Mouse (Mus musculus) MEL (cell line): ENCODE data around the gene Cbx4. TPM values are rescaled to one million over a fixed set of nuclear protein-coding genes. Genes with fewer than 3 reads are reported as not detected.

Experiments
- DNase-seq: peaks from one replicate; pipeline ENCODE4 v3.0.0; 2011; ENCODE audit warnings: low read depth, low spot score
- H3K27ac ChIP-seq: 2 replicates; pipeline ENCODE4 v1.5.1; 2012; ENCODE audit warnings: low read depth, mild to moderate bottlenecking, control low read depth, low read length, moderate library complexity; ENCODE audit not compliant: control insufficient read depth
- H3K27me3 ChIP-seq, 2 experiments: fragments of 150-350 bp in 1 of 2; sonication (generic) in 1 of 2; 2 replicates each; pipeline ENCODE4 v1.6.1; 2012; ENCODE audit warnings: low read length in 2 of 2, mild to moderate bottlenecking in 2 of 2, improper control_type of control experiment in 1 of 2, moderate library complexity in 1 of 2; ENCODE audit not compliant: insufficient read depth in 2 of 2, control insufficient read depth in 1 of 2
- H3K36me3 ChIP-seq, 2 experiments: 2 replicates each; pipeline ENCODE4 v1.6.1; 2012 to 2014; ENCODE audit warnings: low read length in 2 of 2, improper control_type of control experiment in 1 of 2, inconsistent platforms in 1 of 2, mild to moderate bottlenecking in 1 of 2; ENCODE audit not compliant: insufficient read depth in 2 of 2, control insufficient read depth in 1 of 2
- H3K4me1 ChIP-seq, 2 experiments: fragments of 150-350 bp in 1 of 2; sonication (generic) in 1 of 2; 2 replicates each; pipeline ENCODE4 v1.6.1; 2012; ENCODE audit warnings: low read length in 2 of 2, improper control_type of control experiment in 1 of 2, mild to moderate bottlenecking in 1 of 2; ENCODE audit not compliant: insufficient read depth in 2 of 2, control insufficient read depth in 1 of 2
- H3K4me3 ChIP-seq, 2 experiments: fragments of 150-350 bp in 1 of 2; sonication (generic) in 1 of 2; 2 replicates each; pipeline ENCODE4 v1.5.1; 2012; ENCODE audit warnings: low read depth in 2 of 2, low read length in 2 of 2, mild to moderate bottlenecking in 2 of 2, moderate library complexity in 2 of 2, control low read depth in 1 of 2, improper control_type of control experiment in 1 of 2; ENCODE audit not compliant: control insufficient read depth in 1 of 2, insufficient read depth in 1 of 2
- H3K79me2 ChIP-seq: 2 replicates; pipeline ENCODE4 v1.6.1; 2012; ENCODE audit warnings: mild to moderate bottlenecking, low read length, moderate library complexity; ENCODE audit not compliant: control insufficient read depth, poor library complexity, insufficient read depth
- H3K9ac ChIP-seq: 2 replicates; pipeline ENCODE4 v1.6.1; 2012; ENCODE audit warnings: low read depth, mild to moderate bottlenecking, control low read depth, low read length, moderate library complexity; ENCODE audit not compliant: control insufficient read depth, poor library complexity, severe bottlenecking
- H3K9me3 ChIP-seq: fragments of 150-350 bp; sonication (generic); replicated peaks from 2 replicates; pipeline ENCODE4 v1.6.1; 2012; ENCODE audit warnings: mild to moderate bottlenecking, low read length, improper control_type of control experiment, moderate library complexity; ENCODE audit not compliant: insufficient read depth
- BHLHE40 ChIP-seq: IDR thresholded peaks from 2 replicates; pipeline ENCODE4 v1.6.1; 2012; ENCODE audit warnings: low read depth, mild to moderate bottlenecking, inconsistent platforms, low read length, improper control_type of control experiment, borderline replicate concordance
- CHD1 ChIP-seq: IDR thresholded peaks from 2 replicates; pipeline ENCODE4 v1.6.1; 2012; ENCODE audit warnings: low read depth, mild to moderate bottlenecking, inconsistent platforms, low read length, improper control_type of control experiment
- CTCF ChIP-seq, 3 experiments: IDR thresholded peaks in 2 of 3; conservative IDR thresholded peaks in 1 of 3; 2 replicates each; pipeline ENCODE4 v1.5.1; 2011 to 2012; ENCODE audit warnings: low read length in 3 of 3, low read depth in 2 of 3, mild to moderate bottlenecking in 2 of 3, improper control_type of control experiment in 1 of 3, inconsistent platforms in 1 of 3, mixed read lengths in 1 of 3, moderate library complexity in 1 of 3; ENCODE audit not compliant: control insufficient read depth in 1 of 3, insufficient read depth in 1 of 3, poor library complexity in 1 of 3, severe bottlenecking in 1 of 3
- ELF1 ChIP-seq: IDR thresholded peaks from 2 replicates; pipeline ENCODE4 v1.6.1; 2014; ENCODE audit warnings: low read depth, mild to moderate bottlenecking, inconsistent platforms, low read length, improper control_type of control experiment, moderate library complexity
- GABPA ChIP-seq: IDR thresholded peaks from 2 replicates; pipeline ENCODE4 v1.6.1; 2012; ENCODE audit warnings: low read depth, mild to moderate bottlenecking, inconsistent platforms, low read length, improper control_type of control experiment, moderate library complexity
- JUND ChIP-seq: IDR thresholded peaks from 2 replicates; pipeline ENCODE4 v1.6.1; 2011; ENCODE audit warnings: low read depth, mild to moderate bottlenecking, improper control_type of control experiment, low read length
- MAFK ChIP-seq: IDR thresholded peaks from 2 replicates; pipeline ENCODE4 v1.6.1; 2011; ENCODE audit warnings: low read depth, mild to moderate bottlenecking, low read length, improper control_type of control experiment, borderline replicate concordance
- MAZ ChIP-seq: IDR thresholded peaks from 2 replicates; pipeline ENCODE4 v1.6.1; 2012; ENCODE audit warnings: low read depth, mild to moderate bottlenecking, inconsistent platforms, low read length, improper control_type of control experiment
- MXI1 ChIP-seq: IDR thresholded peaks from 2 replicates; pipeline ENCODE4 v1.6.1; 2011; ENCODE audit warnings: mild to moderate bottlenecking, low read depth, low read length, improper control_type of control experiment
- MYC ChIP-seq: IDR thresholded peaks from 2 replicates; pipeline ENCODE4 v1.6.1; 2011; ENCODE audit warnings: low read depth, mild to moderate bottlenecking, low read length, improper control_type of control experiment, moderate library complexity
- NELFE ChIP-seq: IDR thresholded peaks from 2 replicates; pipeline ENCODE4 v1.6.1; 2011; ENCODE audit warnings: low read depth, low read length, improper control_type of control experiment
- RAD21 ChIP-seq: IDR thresholded peaks from 2 replicates; pipeline ENCODE4 v1.6.1; 2011; ENCODE audit warnings: mild to moderate bottlenecking, low read depth, low read length, improper control_type of control experiment
- RCOR1 ChIP-seq: IDR thresholded peaks from 2 replicates; pipeline ENCODE4 v1.6.1; 2012; ENCODE audit warnings: low read depth, mild to moderate bottlenecking, inconsistent platforms, low read length, improper control_type of control experiment
- SMC3 ChIP-seq: IDR thresholded peaks from 2 replicates; pipeline ENCODE4 v1.6.1; 2011; ENCODE audit warnings: low read depth, low read length, improper control_type of control experiment
- TCF12 ChIP-seq: IDR thresholded peaks from 2 replicates; pipeline ENCODE4 v1.6.1; 2014; ENCODE audit warnings: low read depth, mild to moderate bottlenecking, inconsistent platforms, low read length, improper control_type of control experiment, moderate library complexity
- USF2 ChIP-seq, 2 experiments: IDR thresholded peaks; 2 replicates each; pipeline ENCODE4 v1.6.1; 2011 to 2012; ENCODE audit warnings: improper control_type of control experiment in 2 of 2, low read length in 2 of 2, borderline replicate concordance in 1 of 2, inconsistent platforms in 1 of 2, low read depth in 1 of 2, mild to moderate bottlenecking in 1 of 2; ENCODE audit not compliant: insufficient read depth in 1 of 2
- ZC3H11A ChIP-seq: IDR thresholded peaks from 2 replicates; pipeline ENCODE4 v1.6.1; 2012; ENCODE audit warnings: low read depth, mild to moderate bottlenecking, inconsistent platforms, low read length, improper control_type of control experiment
- ZMIZ1 ChIP-seq: IDR thresholded peaks from 2 replicates; pipeline ENCODE4 v1.6.1; 2012; ENCODE audit warnings: low read depth, mild to moderate bottlenecking, inconsistent platforms, low read length, improper control_type of control experiment, moderate library complexity
- polyA plus RNA-seq, 2 experiments: library from polyadenylated mRNA; stranded (reverse) in 1 of 2; unstranded in 1 of 2; fragments of >175 nt in 1 of 2; fragments of >200 nt in 1 of 2; gene quantifications; 2 replicates each; pipeline versions ENCODE4 v1.2.1 to v1.2.4; 2012; ENCODE audit warnings: low replicate concordance in 2 of 2, low read depth in 1 of 2; ENCODE audit not compliant: insufficient read length in 2 of 2, insufficient read depth in 1 of 2, missing spikeins in 1 of 2
- total RNA-seq: library from RNA; depleted of rRNA; stranded (reverse); fragments of 300-350 nt; gene quantifications from 2 replicates; pipeline ENCODE4 v1.2.3, GENCODE M21; 2012

Cbx4 gene
- total and polyA plus RNA-seq, 3 experiments = 8.0 to 22.6 TPM; not detected in 1

- Histone ChIP-seq H3K4me3 (no peak overlapping the region), H3K9me3 (no peaks in the 10 kb centered on the region), H3K9ac (no peak overlapping the region), H3K79me2 (no peaks in the 10 kb centered on the region), H3K36me3 (no peaks in the 10 kb centered on the region), H3K27me3 (peaks cover 0 to 9% of the 10 kb centered on the region in 2 experiments; a peak in 3 of 4 replicates), H3K27ac (no peak overlapping the region), H3K4me1 (no peaks in the 10 kb centered on the region)
- TF ChIP-seq BHLHE40 (no peak), GABPA (no peak), RCOR1 (no peak), CHD1 (no peak), JUND (no peak), ZC3H11A (no peak), MYC (no peak), MAZ (no peak), MAFK (no peak)
- no peak for DNase-seq
These were observed 13.8 kb downstream of the Cbx4 start for GRCm38 (mm10) chr11:119072239-119072638.

GRCm38 (mm10) chr11:119066841-119067240 lies 19.2 kb downstream of the Cbx4 start:
- peaks cover 4 to 11% of the 10 kb centered on the region in 2 experiments; a peak in 3 of 4 replicates for H3K27me3 ChIP-seq
- no peak overlapping the region for H3K4me3 ChIP-seq
- no peaks in the 10 kb centered on the region for H3K79me2 ChIP-seq
- H3K27ac ChIP-seq = no peak overlapping the region
- no peak for TF ChIP-seq USF2 (IDR thresholded peaks at IDR 0.05; ENCODE audit: borderline replicate concordance in 1 of 2, insufficient read depth in 1 of 2, low read depth in 1 of 2, low read length in 2 of 2)
- no peak for TF ChIP-seq NELFE
- TF ChIP-seq ZMIZ1 = no peak
- TF ChIP-seq, all 39 proteins: peak for 0
- DNase-seq = no peak
- Histone ChIP-seq H3K9ac (no peak overlapping the region), H3K9me3 (no peaks in the 10 kb centered on the region), H3K36me3 (no peaks in the 10 kb centered on the region), H3K4me1 (no peaks in the 10 kb centered on the region)

GRCm38 (mm10) chr11:119059256-119059655 lies 26.8 kb downstream of the Cbx4 start:
- H3K9ac ChIP-seq = no peak overlapping the region
- no peak for DNase-seq
- H3K4me3 ChIP-seq = no peak overlapping the region
- TF ChIP-seq RAD21 = no peak
- TF ChIP-seq MXI1 = no peak
- no peak for TF ChIP-seq USF2 (IDR thresholded peaks at IDR 0.05; ENCODE audit: borderline replicate concordance in 1 of 2, insufficient read depth in 1 of 2, low read depth in 1 of 2, low read length in 2 of 2)
- no peak for TF ChIP-seq SMC3
- no peak for TF ChIP-seq RCOR1
- no peak for TF ChIP-seq TCF12
- no peak for TF ChIP-seq BHLHE40
- no peak for TF ChIP-seq JUND
- TF ChIP-seq ZMIZ1 = no peak
- TF ChIP-seq ZC3H11A = no peak
- no peak for TF ChIP-seq ELF1
- no peak for TF ChIP-seq CTCF (IDR thresholded peaks at IDR 0.05 in 2 of 3, conservative IDR thresholded peaks at IDR 0.05 in 1 of 3; ENCODE audit: control insufficient read depth in 1 of 3, insufficient read depth in 1 of 3, low read depth in 2 of 3, low read length in 3 of 3, poor library complexity in 1 of 3, severe bottlenecking in 1 of 3)
- TF ChIP-seq, all 39 proteins: peak for 0
- peaks cover 5 to 6% of the 10 kb centered on the region in 2 experiments; a peak in 3 of 4 replicates for H3K27me3 ChIP-seq
- no peaks in the 10 kb centered on the region for H3K36me3 ChIP-seq
- no peaks in the 10 kb centered on the region for H3K79me2 ChIP-seq
- H3K27ac ChIP-seq = no peak overlapping the region
- H3K9me3 ChIP-seq = no peaks in the 10 kb centered on the region
- H3K4me1 ChIP-seq = no peaks in the 10 kb centered on the region
